Mouse (Mus musculus): ENCODE data around the gene Fam89b. TPM values are rescaled to one million over a fixed set of nuclear protein-coding genes. Genes with fewer than 3 reads are reported as not detected.
A peak's percentile ranks its signal among the peaks of the same experiment; 100 is the strongest.

The Fam89b gene
- polyA plus RNA-seq, 1 experiment from 2014 or later = 193 TPM

DNA sequence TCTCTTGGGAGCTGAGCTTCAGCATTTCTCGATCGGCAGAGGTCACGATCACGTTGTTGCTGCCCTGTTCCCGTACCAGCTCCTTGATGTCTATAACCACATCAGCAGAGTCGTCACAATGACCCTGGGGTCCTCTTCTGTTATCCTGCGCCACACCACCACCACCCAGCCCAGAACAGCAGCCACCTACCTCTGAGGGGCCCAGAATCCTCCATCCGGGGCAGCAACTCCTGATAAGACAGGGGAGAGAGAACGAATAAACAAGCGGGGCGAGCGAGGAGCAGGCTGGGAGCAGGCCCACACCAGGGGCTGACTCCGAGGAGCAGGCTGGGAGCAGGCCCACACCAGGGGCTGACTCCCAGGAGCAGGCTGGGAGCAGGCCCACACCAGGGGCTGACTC is 43.0 kb downstream of the Fam89b start:
- no peak overlapping the region for H3K9ac ChIP-seq
- H3K27ac ChIP-seq = no peak overlapping the region
- no peak overlapping the region for H3K4me2 ChIP-seq (replicated peaks)
- peaks cover 34% of the 10 kb centered on the region for H3K4me1 ChIP-seq
- H3K36me3 ChIP-seq = peaks cover 64% of the 10 kb centered on the region
- no peak overlapping the region for H3K4me3 ChIP-seq
- WGBS = 93% methylated on average over 13 of the region's 13 CpGs
- no peaks in the 10 kb centered on the region for H3K9me3 ChIP-seq
- no peaks in the 10 kb centered on the region for H3K27me3 ChIP-seq (replicated peaks)
- ATAC-seq (ENCODE audit: low FRiP score, low read depth) = no peak

DNA sequence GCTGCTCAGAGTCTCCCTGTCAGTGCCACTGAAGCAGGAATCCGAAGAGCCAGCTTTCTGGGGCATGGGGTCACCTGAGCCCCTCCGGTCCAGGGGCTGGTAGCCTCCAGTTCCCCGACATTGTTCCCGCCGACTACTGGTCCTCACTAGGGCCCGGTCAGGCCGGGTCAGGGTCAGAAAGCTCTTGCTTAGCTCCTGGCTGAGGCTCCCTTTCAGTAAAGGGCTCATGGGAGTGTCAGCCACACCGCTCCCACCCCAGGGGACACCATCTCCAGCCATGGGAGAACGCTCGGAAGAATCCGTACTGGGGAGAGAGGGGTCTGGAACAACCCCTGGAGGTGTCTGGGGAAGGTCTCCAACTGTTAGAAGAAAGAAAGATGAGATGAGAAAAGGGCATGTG is 43.6 kb downstream of the Fam89b start:
- WGBS = 94% methylated on average over 11 of the region's 11 CpGs
- H3K9me3 ChIP-seq = no peaks in the 10 kb centered on the region

DNA sequence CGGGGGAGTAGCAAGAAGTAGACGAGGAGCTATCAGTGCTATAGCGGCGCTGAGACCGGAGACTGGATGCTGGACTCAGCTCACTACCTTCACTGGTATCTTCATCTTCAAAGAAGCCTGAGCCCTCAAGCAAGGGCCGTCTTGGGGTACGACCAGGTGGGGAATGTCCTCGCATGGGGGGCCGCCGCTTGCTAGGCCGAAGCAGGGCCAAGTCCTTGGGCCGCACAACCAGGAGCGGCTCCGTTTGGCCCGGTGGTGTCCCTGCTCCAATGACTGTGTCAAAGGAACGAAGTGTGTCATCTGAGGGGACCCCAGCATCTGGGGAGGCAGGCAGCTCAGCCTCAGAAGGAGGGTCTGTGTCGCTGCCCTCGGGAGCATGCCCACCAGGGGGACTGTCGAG is 44.0 kb downstream of the Fam89b start:
- peaks cover 64% of the 10 kb centered on the region for H3K36me3 ChIP-seq
- H3K27ac ChIP-seq = no peak overlapping the region
- H3K4me3 ChIP-seq = 0 out of 2 replicates have a peak overlapping the region, but pooled peaks have one; percentile 2
- no peak for ATAC-seq (ENCODE audit: low FRiP score, low read depth)
- 95% methylated on average over 19 of the region's 19 CpGs for WGBS
- peaks cover 24% of the 10 kb centered on the region for H3K4me1 ChIP-seq
- H3K4me2 ChIP-seq (replicated peaks) = no peak overlapping the region
- H3K9me3 ChIP-seq = no peaks in the 10 kb centered on the region
- H3K9ac ChIP-seq = no peak overlapping the region
- H3K27me3 ChIP-seq (replicated peaks) = no peaks in the 10 kb centered on the region

More for the DNA sequence above, 43.6 kb downstream of the Fam89b start:
- Histone ChIP-seq H3K9ac (no peak overlapping the region), H3K27me3 (replicated peaks) (no peaks in the 10 kb centered on the region), H3K4me3 (no peak overlapping the region), H3K4me2 (replicated peaks) (no peak overlapping the region), H3K27ac (no peak overlapping the region), H3K4me1 (peaks cover 29% of the 10 kb centered on the region), H3K36me3 (peaks cover 64% of the 10 kb centered on the region)
- no peak for ATAC-seq (ENCODE audit: low FRiP score, low read depth)

DNA sequence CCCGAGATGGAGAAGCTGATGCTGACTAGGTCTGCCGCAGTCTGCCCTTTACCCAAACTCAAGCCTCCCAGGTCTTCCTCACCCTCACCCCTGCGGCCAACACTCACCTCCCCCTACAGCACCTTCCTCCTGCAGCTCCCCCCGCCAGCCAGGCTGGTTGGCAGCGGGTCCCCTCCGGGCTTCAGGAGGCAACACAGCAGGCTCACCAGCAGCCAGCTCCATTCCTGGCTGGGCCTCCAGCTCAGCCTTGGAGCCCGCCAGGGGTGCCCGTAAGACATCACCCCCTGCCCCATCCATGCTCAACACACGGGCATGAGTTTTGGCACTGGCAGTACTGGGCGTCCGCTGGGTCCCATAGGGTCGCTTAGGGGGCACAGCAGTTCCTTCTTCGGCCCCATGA is 44.5 kb downstream of the Fam89b start:
- ATAC-seq (ENCODE audit: low FRiP score, low read depth) = no peak
- peaks cover 69% of the 10 kb centered on the region for H3K36me3 ChIP-seq
- H3K9ac ChIP-seq = 0 out of 2 replicates have a peak overlapping the region, but pooled peaks have one; percentile 3
- no peak overlapping the region for H3K27ac ChIP-seq
- H3K4me2 ChIP-seq (replicated peaks) = no peak overlapping the region
- H3K27me3 ChIP-seq (replicated peaks) = no peaks in the 10 kb centered on the region
- peaks cover 20% of the 10 kb centered on the region for H3K4me1 ChIP-seq
- WGBS = 95% methylated on average over 13 of the region's 13 CpGs
- H3K9me3 ChIP-seq = no peaks in the 10 kb centered on the region
- H3K4me3 ChIP-seq = 0 out of 2 replicates have a peak overlapping the region, but pooled peaks have one; percentile 2

DNA sequence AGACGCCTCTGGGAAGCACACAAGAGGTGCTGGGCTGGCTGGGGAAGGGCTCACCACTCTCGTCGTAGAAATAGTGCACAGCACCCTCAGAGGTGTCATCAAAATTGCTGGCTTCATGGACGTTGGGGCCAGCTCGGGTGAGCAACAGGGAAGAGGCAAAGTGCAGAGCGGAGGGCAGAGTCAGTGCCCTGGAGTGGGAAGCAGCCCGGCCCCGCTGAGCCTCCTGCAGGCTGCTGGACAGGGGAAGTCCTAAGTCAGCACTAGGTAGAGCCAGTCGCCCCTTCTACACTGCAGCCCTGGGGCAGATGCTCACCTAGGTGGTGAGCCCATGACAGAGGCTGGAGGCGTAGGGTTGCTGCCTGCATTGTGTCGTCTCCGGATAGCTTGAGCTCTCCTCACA is 45.2 kb downstream of the Fam89b start:
- H3K36me3 ChIP-seq = peaks cover 76% of the 10 kb centered on the region
- H3K4me2 ChIP-seq (replicated peaks) = no peak overlapping the region
- peaks cover 14% of the 10 kb centered on the region for H3K4me1 ChIP-seq
- no peak overlapping the region for H3K27ac ChIP-seq
- H3K27me3 ChIP-seq (replicated peaks) = no peaks in the 10 kb centered on the region
- no peak overlapping the region for H3K9ac ChIP-seq
- WGBS = 92% methylated on average over 12 of the region's 12 CpGs
- no peak overlapping the region for H3K4me3 ChIP-seq
- no peak for ATAC-seq (ENCODE audit: low FRiP score, low read depth)
- H3K9me3 ChIP-seq = no peaks in the 10 kb centered on the region

DNA sequence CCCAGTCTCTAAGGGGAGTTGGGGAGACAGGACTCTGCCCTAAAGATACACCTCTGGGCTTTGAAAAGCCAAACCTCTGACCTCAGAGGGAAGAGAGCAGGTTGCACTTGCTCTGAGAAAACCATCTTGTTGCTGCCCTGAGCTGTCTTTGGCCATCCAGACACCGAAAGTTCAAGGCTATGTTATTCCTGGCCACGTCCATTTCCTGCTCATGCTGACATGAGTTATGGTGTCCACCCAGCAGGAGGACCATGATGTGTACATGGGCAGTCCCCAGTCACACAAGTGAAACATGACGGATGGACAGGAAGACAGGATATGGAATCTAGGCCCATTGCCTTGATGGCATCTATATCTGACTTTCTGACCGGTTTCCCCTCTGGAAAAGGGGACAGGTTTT is 49.0 kb downstream of the Fam89b start:
- Histone ChIP-seq H3K9me3 (no peaks in the 10 kb centered on the region), H3K4me3 (no peak overlapping the region), H3K4me1 (no peaks in the 10 kb centered on the region), H3K27ac (no peak overlapping the region), H3K4me2 (replicated peaks) (no peak overlapping the region), H3K36me3 (peaks cover 93% of the 10 kb centered on the region), H3K9ac (no peak overlapping the region), H3K27me3 (replicated peaks) (no peaks in the 10 kb centered on the region)
- no peak for ATAC-seq (ENCODE audit: low FRiP score, low read depth)
- 82% methylated on average over 4 of the region's 4 CpGs for WGBS

Small RNA genes within 50 kb of the gene (microRNA-seq; reads per million reads assigned to microRNA genes)
- not detected for gene Mir6987

Other genes starting within 250 kb of the Fam89b start
- gene Mus81, start 241.3 kb downstream of the Fam89b start, polyA plus RNA-seq (2016; fragmentation: Nextera tagmentation; extraction: Ambion mirVana) = 44.6 and 47.9 TPM in 2 replicates
- 3,361 and 3,377 TPM in 2 replicates for gene Cfl1, start 239.2 kb downstream of the Fam89b start, polyA plus RNA-seq (2016; fragmentation: Nextera tagmentation; extraction: Ambion mirVana)
- 0.32 and 0.46 TPM in 2 replicates for gene 1700020D05Rik, start 225.9 kb downstream of the Fam89b start, polyA plus RNA-seq (2016; fragmentation: Nextera tagmentation; extraction: Ambion mirVana)
- gene Snx32, start 219.1 kb downstream of the Fam89b start, polyA plus RNA-seq (2016; fragmentation: Nextera tagmentation; extraction: Ambion mirVana) = 43.1 and 47.1 TPM in 2 replicates
- 0.29 and 0.32 TPM in 2 replicates for gene Ovol1, start 169.0 kb downstream of the Fam89b start, polyA plus RNA-seq (2016; fragmentation: Nextera tagmentation; extraction: Ambion mirVana)
- gene Ap5b1, start 161.6 kb downstream of the Fam89b start, polyA plus RNA-seq (2016; fragmentation: Nextera tagmentation; extraction: Ambion mirVana) = 2.5 and 2.8 TPM in 2 replicates
- gene Rnaseh2c, start 127.8 kb downstream of the Fam89b start, polyA plus RNA-seq (2016; fragmentation: Nextera tagmentation; extraction: Ambion mirVana) = 140 and 148 TPM in 2 replicates
- gene Kat5, start 119.4 kb downstream of the Fam89b start, polyA plus RNA-seq (2016; fragmentation: Nextera tagmentation; extraction: Ambion mirVana) = 67.4 and 73.3 TPM in 2 replicates
- gene Rela, start 92.2 kb downstream of the Fam89b start, polyA plus RNA-seq (2016; fragmentation: Nextera tagmentation; extraction: Ambion mirVana) = 34.7 and 36.7 TPM in 2 replicates
- 24.8 and 25.7 TPM in 2 replicates for gene Sipa1, start 65.9 kb downstream of the Fam89b start, polyA plus RNA-seq (2016; fragmentation: Nextera tagmentation; extraction: Ambion mirVana)
- gene Map3k11, start 40.9 kb downstream of the Fam89b start, polyA plus RNA-seq (2016; fragmentation: Nextera tagmentation; extraction: Ambion mirVana) = 22.4 and 28.9 TPM in 2 replicates
- 30.3 and 32.4 TPM in 2 replicates for gene Pcnx3, start 40.7 kb downstream of the Fam89b start, polyA plus RNA-seq (2016; fragmentation: Nextera tagmentation; extraction: Ambion mirVana)
- 0.19 TPM in 2 replicates for gene Kcnk7, start 25.3 kb downstream of the Fam89b start, polyA plus RNA-seq (2016; fragmentation: Nextera tagmentation; extraction: Ambion mirVana)
- 10.1 and 10.5 TPM in 2 replicates for gene Ehbp1l1, start 3.3 kb downstream of the Fam89b start, polyA plus RNA-seq (2016; fragmentation: Nextera tagmentation; extraction: Ambion mirVana)
- 10.6 and 12.6 TPM in 2 replicates for gene Ltbp3, start 11.3 kb upstream of the Fam89b start, polyA plus RNA-seq (2016; fragmentation: Nextera tagmentation; extraction: Ambion mirVana)
- 66.1 and 70.4 TPM in 2 replicates for gene Scyl1, start 41.8 kb upstream of the Fam89b start, polyA plus RNA-seq (2016; fragmentation: Nextera tagmentation; extraction: Ambion mirVana)
- gene Frmd8, start 145.6 kb upstream of the Fam89b start, polyA plus RNA-seq (2016; fragmentation: Nextera tagmentation; extraction: Ambion mirVana) = 27.0 and 33.0 TPM in 2 replicates
- gene Slc25a45, start 148.2 kb upstream of the Fam89b start, polyA plus RNA-seq (2016; fragmentation: Nextera tagmentation; extraction: Ambion mirVana) = 1.7 and 2.5 TPM in 2 replicates
- gene Tigd3, start 164.5 kb upstream of the Fam89b start, polyA plus RNA-seq (2016; fragmentation: Nextera tagmentation; extraction: Ambion mirVana) = 10.5 and 11.8 TPM in 2 replicates
- gene Dpf2, start 183.4 kb upstream of the Fam89b start, polyA plus RNA-seq (2016; fragmentation: Nextera tagmentation; extraction: Ambion mirVana) = 156 and 174 TPM in 2 replicates
- gene Cdc42ep2, start 195.2 kb upstream of the Fam89b start, polyA plus RNA-seq (2016; fragmentation: Nextera tagmentation; extraction: Ambion mirVana) = 4.7 and 5.7 TPM in 2 replicates
- gene Pola2, start 234.5 kb upstream of the Fam89b start, polyA plus RNA-seq (2016; fragmentation: Nextera tagmentation; extraction: Ambion mirVana) = 44.4 and 46.6 TPM in 2 replicates

Data from neural tube, embryonic 12.5 days (tissue).